Mouse (Mus musculus): Measurements from ENCODE around the gene Prorsd1. TPM values are rescaled to one million over a fixed set of nuclear protein-coding genes. Genes with fewer than 3 reads are reported as not detected.

The Prorsd1 gene
- polyA plus RNA-seq, 1 experiment, result 13.5 TPM

DNA sequence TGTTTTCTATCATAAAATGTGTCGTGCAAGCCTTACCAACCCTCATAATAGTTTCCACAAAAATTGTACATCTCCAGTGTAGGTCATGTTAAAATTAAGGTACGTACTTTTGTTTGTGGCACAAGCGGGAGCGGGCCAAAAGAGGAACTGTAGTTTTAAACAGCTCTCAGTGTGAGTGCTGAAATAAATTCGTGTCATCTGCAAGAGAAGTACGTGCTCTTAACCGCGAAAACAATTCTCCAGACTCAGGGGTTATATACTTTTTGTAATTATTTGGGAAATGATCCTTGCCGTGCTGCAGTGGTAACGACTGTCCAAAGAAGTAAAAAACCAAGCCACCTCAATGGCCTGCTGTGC lies 530 bp downstream of the Prorsd1 start:
- Histone ChIP-seq H3K27me3 (ENCODE audit: control insufficient read depth, insufficient read depth, insufficient read length) (no peaks in the 10 kb centered on the region), H3K79me2 (ENCODE audit: control insufficient read depth, insufficient read depth) (no peaks in the 10 kb centered on the region), H3ac (ENCODE audit: control insufficient read depth, insufficient read length) (peak overlapping the region; percentile 40), H3K4me3 (peak overlapping the region; percentile 57), H3K36me3 (ENCODE audit: control insufficient read depth, insufficient read depth) (no peaks in the 10 kb centered on the region), H3K4me2 (ENCODE audit: low read depth) (peak overlapping the region; percentile 88)
- no peak for TF ChIP-seq E2F4 (IDR thresholded peaks at IDR 0.05; ENCODE audit: insufficient read depth)
- no peak for TF ChIP-seq POLR2AphosphoS2 (IDR thresholded peaks at IDR 0.05; ENCODE audit: insufficient read length, low read depth)
- no peak for TF ChIP-seq USF1 (IDR thresholded peaks at IDR 0.05; ENCODE audit: low read depth)

- no peaks in the 10 kb centered on the region for H3K27me3 ChIP-seq (ENCODE audit: control insufficient read depth, insufficient read depth, insufficient read length)
- TF ChIP-seq MYOG (IDR thresholded peaks at IDR 0.05; ENCODE audit: control insufficient read depth in 1 of 3, insufficient read depth in 1 of 3, insufficient read length in 2 of 3, low read depth in 2 of 3), result no peak
- no peak overlapping the region for H3K4me2 ChIP-seq (ENCODE audit: low read depth)
- no peak overlapping the region for H3ac ChIP-seq (ENCODE audit: control insufficient read depth, insufficient read length)
- H3K4me3 ChIP-seq, result no peak overlapping the region
- no peaks in the 10 kb centered on the region for H3K36me3 ChIP-seq (ENCODE audit: control insufficient read depth, insufficient read depth)
- H3K79me2 ChIP-seq (ENCODE audit: control insufficient read depth, insufficient read depth), result no peaks in the 10 kb centered on the region
These were observed 1.9 kb downstream of the Prorsd1 start for GRCm38 (mm10) chr11:29512818-29513535.

DNA sequence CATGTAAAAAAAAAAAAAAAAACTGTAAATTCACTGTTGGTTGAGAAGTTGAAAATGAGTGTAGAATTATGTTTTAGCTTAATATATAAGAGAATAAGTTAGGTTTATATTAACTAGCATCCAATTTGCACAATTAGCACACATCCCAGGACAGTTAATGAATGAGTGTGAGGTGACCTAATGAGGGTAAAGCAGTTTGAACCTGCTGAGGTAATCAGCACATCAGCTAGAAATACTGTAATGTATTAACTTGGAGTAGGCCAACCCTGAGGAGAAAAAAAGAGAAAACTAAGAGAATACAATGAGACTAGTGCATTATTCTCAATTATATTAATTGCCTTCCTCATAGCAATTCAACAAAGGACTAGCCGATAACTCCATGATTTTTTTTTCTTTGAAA lies 5.4 kb downstream of the Prorsd1 start:
- no peaks in the 10 kb centered on the region for H3K27me3 ChIP-seq (ENCODE audit: control insufficient read depth, insufficient read depth, insufficient read length)
- peaks cover 10% of the 10 kb centered on the region for H3K36me3 ChIP-seq (ENCODE audit: control insufficient read depth, insufficient read depth)
- no peak overlapping the region for H3K4me3 ChIP-seq
- no peak overlapping the region for H3ac ChIP-seq (ENCODE audit: control insufficient read depth, insufficient read length)
- no peak for TF ChIP-seq POLR2AphosphoS2 (IDR thresholded peaks at IDR 0.05; ENCODE audit: insufficient read length, low read depth)
- no peak for TF ChIP-seq MYOD1 (IDR thresholded peaks at IDR 0.05; ENCODE audit: control insufficient read depth in 1 of 3, insufficient read length in 2 of 3, low read depth in 2 of 3)
- no peak for TF ChIP-seq TCF12 (IDR thresholded peaks at IDR 0.05; ENCODE audit: insufficient read depth, poor library complexity, severe bottlenecking)
- no peak for TF ChIP-seq E2F4 (IDR thresholded peaks at IDR 0.05; ENCODE audit: insufficient read depth)
- TF ChIP-seq CEBPB (IDR thresholded peaks at IDR 0.05; ENCODE audit: insufficient read depth, poor library complexity, severe bottlenecking), result no peak
- TF ChIP-seq REST (IDR thresholded peaks at IDR 0.05; ENCODE audit: insufficient read depth, insufficient read length), result no peak
- TF ChIP-seq MYOG (IDR thresholded peaks at IDR 0.05; ENCODE audit: control insufficient read depth in 1 of 3, insufficient read depth in 1 of 3, insufficient read length in 2 of 3, low read depth in 2 of 3), result no peak
- no peak for TF ChIP-seq USF1 (IDR thresholded peaks at IDR 0.05; ENCODE audit: low read depth)
- H3K79me2 ChIP-seq (ENCODE audit: control insufficient read depth, insufficient read depth), result no peaks in the 10 kb centered on the region
- H3K4me2 ChIP-seq (ENCODE audit: low read depth), result no peak overlapping the region

- Histone ChIP-seq H3K79me2 (ENCODE audit: control insufficient read depth, insufficient read depth) (no peaks in the 10 kb centered on the region), H3K36me3 (ENCODE audit: control insufficient read depth, insufficient read depth) (peaks cover 24% of the 10 kb centered on the region)
These were observed 9.8 kb downstream of the Prorsd1 start for GRCm38 (mm10) chr11:29504899-29505625.

DNA sequence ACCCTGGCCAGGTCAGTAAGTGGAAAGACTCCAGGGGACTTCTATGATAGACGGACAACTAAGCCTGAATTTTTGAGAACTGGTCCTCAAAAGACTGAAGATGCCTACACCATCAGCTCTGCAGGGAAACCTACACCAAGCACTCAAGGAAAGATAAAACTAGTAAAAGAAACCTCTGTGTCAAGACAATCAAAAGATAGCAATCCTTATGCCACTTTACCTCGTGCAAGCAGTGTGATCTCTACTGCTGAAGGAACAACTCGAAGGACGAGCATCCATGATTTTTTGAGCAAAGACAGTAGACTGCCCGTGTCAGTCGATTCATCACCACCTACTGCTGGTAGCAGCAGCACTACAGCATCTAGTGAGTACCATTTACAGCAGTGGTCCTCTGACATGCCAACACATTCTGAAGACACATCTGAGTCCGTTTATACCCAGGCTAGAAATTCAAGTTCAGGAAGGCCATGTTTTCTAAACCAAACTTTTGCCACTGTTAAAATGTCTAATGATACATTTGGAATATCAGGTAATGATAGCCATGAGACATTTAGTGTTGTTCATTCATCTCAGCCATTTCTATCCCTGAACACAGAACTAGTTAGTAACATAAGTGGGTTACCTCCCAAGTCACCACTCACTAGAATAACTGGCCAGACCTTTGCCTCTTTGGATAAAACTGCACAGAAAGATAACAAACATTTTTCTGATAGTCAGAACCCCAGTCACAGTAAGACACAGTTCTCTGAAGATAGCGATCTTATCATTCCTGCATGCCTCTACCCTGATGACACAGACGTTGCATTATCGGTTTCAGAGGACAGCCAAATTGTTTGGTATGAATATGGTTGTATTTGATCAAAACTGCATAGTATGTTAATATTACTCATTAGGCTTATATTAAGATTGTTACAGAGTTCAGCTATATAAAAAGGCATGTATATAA lies 10.6 kb downstream of the Prorsd1 start:
- H3ac ChIP-seq (ENCODE audit: control insufficient read depth, insufficient read length), result no peak overlapping the region
- peaks cover 26% of the 10 kb centered on the region for H3K36me3 ChIP-seq (ENCODE audit: control insufficient read depth, insufficient read depth)
- no peak overlapping the region for H3K4me3 ChIP-seq
- H3K27me3 ChIP-seq (ENCODE audit: control insufficient read depth, insufficient read depth, insufficient read length), result no peaks in the 10 kb centered on the region
- TF ChIP-seq MAX (IDR thresholded peaks at IDR 0.05; ENCODE audit: low read depth) (no peak), USF1 (IDR thresholded peaks at IDR 0.05; ENCODE audit: low read depth) (no peak), TCF3 (IDR thresholded peaks at IDR 0.05; ENCODE audit: insufficient read length, low read depth) (no peak), REST (IDR thresholded peaks at IDR 0.05; ENCODE audit: insufficient read depth, insufficient read length) (no peak), POLR2AphosphoS2 (IDR thresholded peaks at IDR 0.05; ENCODE audit: insufficient read length, low read depth) (no peak), E2F4 (IDR thresholded peaks at IDR 0.05; ENCODE audit: insufficient read depth) (no peak), MYOD1 (IDR thresholded peaks at IDR 0.05; ENCODE audit: control insufficient read depth in 1 of 3, insufficient read length in 2 of 3, low read depth in 2 of 3) (no peak), SRF (IDR thresholded peaks at IDR 0.05; ENCODE audit: control insufficient read depth, insufficient read length, low read depth) (no peak), CEBPB (IDR thresholded peaks at IDR 0.05; ENCODE audit: insufficient read depth, poor library complexity, severe bottlenecking) (no peak), TCF12 (IDR thresholded peaks at IDR 0.05; ENCODE audit: insufficient read depth, poor library complexity, severe bottlenecking) (no peak), POLR2A (IDR thresholded peaks at IDR 0.05; ENCODE audit: insufficient read length, low read depth) (no peak), MYOG (IDR thresholded peaks at IDR 0.05; ENCODE audit: control insufficient read depth in 1 of 3, insufficient read depth in 1 of 3, insufficient read length in 2 of 3, low read depth in 2 of 3) (no peak)
- no peaks in the 10 kb centered on the region for H3K79me2 ChIP-seq (ENCODE audit: control insufficient read depth, insufficient read depth)
- H3K4me2 ChIP-seq (ENCODE audit: low read depth), result no peak overlapping the region

More at GRCm38 (mm10) chr11:29504899-29505625, 9.8 kb downstream of the Prorsd1 start:
- H3ac ChIP-seq (ENCODE audit: control insufficient read depth, insufficient read length), result no peak overlapping the region
- no peaks in the 10 kb centered on the region for H3K27me3 ChIP-seq (ENCODE audit: control insufficient read depth, insufficient read depth, insufficient read length)
- no peak for TF ChIP-seq MYOD1 (IDR thresholded peaks at IDR 0.05; ENCODE audit: control insufficient read depth in 1 of 3, insufficient read length in 2 of 3, low read depth in 2 of 3)
- TF ChIP-seq E2F4 (IDR thresholded peaks at IDR 0.05; ENCODE audit: insufficient read depth), result no peak
- no peak for TF ChIP-seq MYOG (IDR thresholded peaks at IDR 0.05; ENCODE audit: control insufficient read depth in 1 of 3, insufficient read depth in 1 of 3, insufficient read length in 2 of 3, low read depth in 2 of 3)
- TF ChIP-seq SRF (IDR thresholded peaks at IDR 0.05; ENCODE audit: control insufficient read depth, insufficient read length, low read depth), result no peak
- TF ChIP-seq POLR2AphosphoS2 (IDR thresholded peaks at IDR 0.05; ENCODE audit: insufficient read length, low read depth), result no peak
- TF ChIP-seq MAX (IDR thresholded peaks at IDR 0.05; ENCODE audit: low read depth), result no peak
- no peak for TF ChIP-seq TCF3 (IDR thresholded peaks at IDR 0.05; ENCODE audit: insufficient read length, low read depth)
- no peak for TF ChIP-seq USF1 (IDR thresholded peaks at IDR 0.05; ENCODE audit: low read depth)
- TF ChIP-seq CEBPB (IDR thresholded peaks at IDR 0.05; ENCODE audit: insufficient read depth, poor library complexity, severe bottlenecking), result no peak
- TF ChIP-seq REST (IDR thresholded peaks at IDR 0.05; ENCODE audit: insufficient read depth, insufficient read length), result no peak
- no peak for TF ChIP-seq TCF12 (IDR thresholded peaks at IDR 0.05; ENCODE audit: insufficient read depth, poor library complexity, severe bottlenecking)
- no peak for TF ChIP-seq POLR2A (IDR thresholded peaks at IDR 0.05; ENCODE audit: insufficient read length, low read depth)
- H3K4me3 ChIP-seq, result no peak overlapping the region
- H3K4me2 ChIP-seq (ENCODE audit: low read depth), result no peak overlapping the region

All from myocyte (in vitro differentiated cells).